Mouse (Mus musculus) embryonic facial prominence, embryonic 14.5 days (tissue): ENCODE data around the gene Wscd1. TPM values are rescaled to one million over a fixed set of nuclear protein-coding genes. Genes with fewer than 3 reads are reported as not detected.

Experiments
- ATAC-seq: fragments of 200-750 bp; cut with Nextera tagmentation; 2 replicates; pipeline ENCODE4 v1.8.0; 2017; ENCODE audit warnings: low read depth, moderate number of reproducible peaks, moderate TSS enrichment
- DNase-seq: peaks from one replicate; pipeline ENCODE4 v3.0.0-alpha.2; 2015; ENCODE audit warnings: low spot score
- H3K27ac ChIP-seq: fragments of 300-500 bp; sonication (generic); replicated peaks from 2 replicates; pipeline ENCODE4 v1.5.1; 2014; ENCODE audit warnings: low read depth, mild to moderate bottlenecking, low read length, moderate library complexity
- H3K27me3 ChIP-seq: fragments of 300-500 bp; sonication (generic); replicated peaks from 2 replicates; pipeline ENCODE4 v1.6.1; 2014; ENCODE audit warnings: low read length; ENCODE audit not compliant: control insufficient read depth, insufficient read depth
- H3K36me3 ChIP-seq: fragments of 300-500 bp; sonication (generic); 2 replicates; pipeline ENCODE4 v1.6.1; 2014; ENCODE audit warnings: low read length, mixed read lengths; ENCODE audit not compliant: control insufficient read depth, insufficient read depth
- H3K4me1 ChIP-seq: fragments of 300-500 bp; sonication (generic); 2 replicates; pipeline ENCODE4 v1.6.1; 2014; ENCODE audit warnings: antibody characterized with exemption, low read length; ENCODE audit not compliant: control insufficient read depth, insufficient read depth
- H3K4me2 ChIP-seq: fragments of 300-500 bp; sonication (generic); 2 replicates; pipeline ENCODE4 v1.6.1; 2014; ENCODE audit warnings: low read depth, mild to moderate bottlenecking, low read length, moderate library complexity, mixed read lengths
- H3K4me3 ChIP-seq: fragments of 300-500 bp; sonication (generic); 2 replicates; pipeline ENCODE4 v1.5.1; 2014; ENCODE audit warnings: low read depth, mild to moderate bottlenecking, low read length
- H3K9ac ChIP-seq: fragments of 300-500 bp; sonication (generic); 2 replicates; pipeline ENCODE4 v1.6.1; 2014; ENCODE audit warnings: low read depth, mild to moderate bottlenecking, low read length, moderate library complexity, mixed read lengths
- H3K9me3 ChIP-seq: fragments of 300-500 bp; sonication (generic); 2 replicates; pipeline ENCODE4 v1.6.1; 2016; ENCODE audit warnings: low read length; ENCODE audit not compliant: control insufficient read depth
- WGBS: fragments of 180-500 bp; shearing (Covaris S2); extraction: QIAGEN DNeasy Blood & Tissue Kit; methylation state at CpG from one replicate; pipeline ENCODE4 v1.1.7; 2014; 5-methylcytosine and 5-hydroxymethylcytosine counted together
- polyA plus RNA-seq: library from polyadenylated mRNA; unstranded; fragments of >200 nt; fragmentation: Nextera tagmentation; extraction: Ambion mirVana; gene quantifications from 2 replicates; pipeline ENCODE4 v1.2.1, GENCODE M21; 2014

Wscd1 gene
- polyA plus RNA-seq, 1 experiment from 2014 or later, result 5.2 TPM

- Histone ChIP-seq H3K27me3 (no peaks in the 10 kb centered on the region), H3K4me3 (no peak overlapping the region), H3K9ac (no peak overlapping the region), H3K9me3 (no peaks in the 10 kb centered on the region), H3K4me1 (no peaks in the 10 kb centered on the region), H3K36me3 (no peaks in the 10 kb centered on the region), H3K4me2 (no peak overlapping the region), H3K27ac (no peak overlapping the region)
- no peak for ATAC-seq
- WGBS, result 42% methylated on average over 5 of the region's 5 CpGs
- DNase-seq, result no peak
Measured at GRCm38 (mm10) chr11:71763651-71764275, 14.0 kb downstream of the Wscd1 start.

- no peak overlapping the region for H3K9ac ChIP-seq
- WGBS, result 44% methylated on average over 2 of the region's 2 CpGs
- ATAC-seq (0 out of 2 replicates have a peak, but pooled peaks have one; percentile 24), DNase-seq (no peak)
- H3K4me2 ChIP-seq, result no peak overlapping the region
- no peak overlapping the region for H3K27ac ChIP-seq
- no peaks in the 10 kb centered on the region for H3K9me3 ChIP-seq
- H3K4me1 ChIP-seq, result no peaks in the 10 kb centered on the region
- H3K36me3 ChIP-seq, result no peaks in the 10 kb centered on the region
- no peaks in the 10 kb centered on the region for H3K27me3 ChIP-seq
- H3K4me3 ChIP-seq, result no peak overlapping the region
Measured at GRCm38 (mm10) chr11:71764743-71765142, 15.0 kb downstream of the Wscd1 start.

GRCm38 (mm10) chr11:71765335-71765734 is 15.6 kb downstream of the Wscd1 start:
- Histone ChIP-seq H3K36me3 (no peaks in the 10 kb centered on the region), H3K9ac (no peak overlapping the region), H3K27me3 (no peaks in the 10 kb centered on the region), H3K27ac (no peak overlapping the region), H3K4me3 (no peak overlapping the region), H3K9me3 (no peaks in the 10 kb centered on the region), H3K4me1 (no peaks in the 10 kb centered on the region), H3K4me2 (no peak overlapping the region)
- ATAC-seq (no peak), DNase-seq (no peak)
- 54% methylated on average over 6 of the region's 6 CpGs for WGBS

GRCm38 (mm10) chr11:71766380-71766779 is 16.7 kb downstream of the Wscd1 start:
- no peaks in the 10 kb centered on the region for H3K4me1 ChIP-seq
- no peak for ATAC-seq
- no peak overlapping the region for H3K4me3 ChIP-seq
- H3K36me3 ChIP-seq, result no peaks in the 10 kb centered on the region
- H3K27me3 ChIP-seq, result no peaks in the 10 kb centered on the region
- WGBS, result 91% methylated on average over 1 of the region's 1 CpGs
- H3K9ac ChIP-seq, result no peak overlapping the region
- no peaks in the 10 kb centered on the region for H3K9me3 ChIP-seq
- no peak overlapping the region for H3K4me2 ChIP-seq
- DNase-seq, result no peak
- H3K27ac ChIP-seq, result no peak overlapping the region

- WGBS, result 83% methylated on average over 3 of the region's 3 CpGs
- H3K4me2 ChIP-seq, result no peak overlapping the region
- H3K9ac ChIP-seq, result no peak overlapping the region
Measured at GRCm38 (mm10) chr11:71767726-71768125, 18.0 kb downstream of the Wscd1 start.

GRCm38 (mm10) chr11:71769744-71770143 is 20.0 kb downstream of the Wscd1 start:
- ATAC-seq, result no peak
- no peak for DNase-seq
- Histone ChIP-seq H3K27me3 (0 out of 2 replicates have a peak, but pooled peaks cover 3% of the 10 kb centered on the region), H3K9ac (no peak overlapping the region), H3K4me1 (no peaks in the 10 kb centered on the region), H3K36me3 (no peaks in the 10 kb centered on the region), H3K9me3 (no peaks in the 10 kb centered on the region), H3K4me2 (no peak overlapping the region), H3K4me3 (no peak overlapping the region), H3K27ac (no peak overlapping the region)
- 55% methylated on average over 8 of the region's 8 CpGs for WGBS

More at GRCm38 (mm10) chr11:71767726-71768125, 18.0 kb downstream of the Wscd1 start:
- H3K27ac ChIP-seq, result no peak overlapping the region
- no peak for DNase-seq
- no peaks in the 10 kb centered on the region for H3K9me3 ChIP-seq
- no peak for ATAC-seq
- no peaks in the 10 kb centered on the region for H3K36me3 ChIP-seq
- H3K4me3 ChIP-seq, result no peak overlapping the region
- no peaks in the 10 kb centered on the region for H3K4me1 ChIP-seq
- 0 out of 2 replicates have a peak, but pooled peaks cover under 1% of the 10 kb centered on the region for H3K27me3 ChIP-seq

GRCm38 (mm10) chr11:71770479-71770878 is 20.8 kb downstream of the Wscd1 start:
- H3K4me2 ChIP-seq, result no peak overlapping the region
- H3K4me3 ChIP-seq, result no peak overlapping the region
- H3K36me3 ChIP-seq, result no peaks in the 10 kb centered on the region
- no peak overlapping the region for H3K9ac ChIP-seq
- H3K27ac ChIP-seq, result no peak overlapping the region
- WGBS, result 45% methylated on average over 2 of the region's 2 CpGs
- no peaks in the 10 kb centered on the region for H3K4me1 ChIP-seq
- no peaks in the 10 kb centered on the region for H3K9me3 ChIP-seq
- DNase-seq, result no peak
- H3K27me3 ChIP-seq, result 0 out of 2 replicates have a peak, but pooled peaks cover 3% of the 10 kb centered on the region
- ATAC-seq, result no peak

GRCm38 (mm10) chr11:71771074-71771473 is 21.4 kb downstream of the Wscd1 start:
- no peaks in the 10 kb centered on the region for H3K9me3 ChIP-seq
- no peak overlapping the region for H3K4me3 ChIP-seq
- DNase-seq, result no peak
- no peak overlapping the region for H3K27ac ChIP-seq
- no peak for ATAC-seq
- H3K9ac ChIP-seq, result no peak overlapping the region
- H3K27me3 ChIP-seq, result 0 out of 2 replicates have a peak, but pooled peaks cover 3% of the 10 kb centered on the region
- H3K36me3 ChIP-seq, result no peaks in the 10 kb centered on the region
- WGBS, result 79% methylated on average over 7 of the region's 7 CpGs
- H3K4me1 ChIP-seq, result no peaks in the 10 kb centered on the region
- no peak overlapping the region for H3K4me2 ChIP-seq

GRCm38 (mm10) chr11:71772056-71772455 is 22.3 kb downstream of the Wscd1 start:
- Histone ChIP-seq H3K4me1 (no peaks in the 10 kb centered on the region), H3K4me3 (no peak overlapping the region), H3K9me3 (no peaks in the 10 kb centered on the region), H3K4me2 (no peak overlapping the region), H3K27me3 (0 out of 2 replicates have a peak, but pooled peaks cover 3% of the 10 kb centered on the region), H3K36me3 (no peaks in the 10 kb centered on the region), H3K27ac (no peak overlapping the region), H3K9ac (no peak overlapping the region)
- 53% methylated on average over 6 of the region's 6 CpGs for WGBS
- no peak for DNase-seq
- no peak for ATAC-seq
